Mouse (Mus musculus): ENCODE data around the gene Otulin. TPM values are rescaled to one million over a fixed set of nuclear protein-coding genes. Genes with fewer than 3 reads are reported as not detected.

The Otulin gene
- polyA plus RNA-seq (2012; rRNA removed): 26.0 and 26.6 TPM in 2 replicates

DNA sequence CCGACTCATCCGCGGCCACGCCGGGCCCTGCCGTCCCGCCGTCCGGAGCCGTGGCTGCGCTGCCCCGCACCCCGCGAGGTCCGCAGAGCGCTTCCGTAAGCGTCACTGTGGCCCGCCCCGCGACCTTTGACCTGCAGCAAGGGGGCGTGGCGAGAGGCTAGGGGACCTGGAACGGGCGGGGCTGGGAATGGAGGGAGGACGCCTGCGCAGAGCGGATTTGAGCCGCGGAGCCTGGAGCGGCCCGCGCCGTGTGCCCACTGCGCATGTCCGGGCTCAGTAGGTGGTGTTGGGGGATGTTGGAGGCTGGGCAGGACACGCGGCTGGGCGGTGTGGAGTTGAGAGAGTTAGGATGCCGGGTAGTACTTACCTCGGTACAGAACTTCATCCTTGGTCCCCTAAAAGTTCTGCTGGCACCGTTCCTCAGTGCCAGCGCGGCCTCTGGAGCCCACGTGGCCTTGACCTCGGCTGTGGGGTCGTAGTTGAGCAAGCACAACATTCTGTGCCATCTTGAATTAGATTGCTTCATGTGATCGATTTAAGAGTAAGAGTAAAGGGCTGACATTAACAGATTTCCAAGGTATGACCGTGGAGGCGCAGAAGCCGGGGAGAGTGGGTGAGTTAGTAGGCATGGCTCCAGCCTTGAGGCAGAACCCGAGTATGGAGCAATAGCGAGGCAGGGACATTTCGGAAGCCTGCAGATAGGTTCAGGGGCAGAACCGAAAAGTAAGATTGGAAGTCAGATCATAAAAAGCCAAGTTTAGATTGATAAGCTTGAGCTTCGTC, at the start of gene Otulin:
Otulin (minus strand) TSS at position 93 of the 783 bp plus-strand sequence.
- peak within 1 kb of the TSS; percentile 23 for H3K27ac ChIP-seq (ENCODE audit: insufficient read depth, low read length)
- peak; percentile 97 to 99 for DNase-seq
- 3% methylated on average over 56 of the region's 56 CpGs for WGBS
- TF ChIP-seq POLR2A (IDR thresholded peaks at IDR 0.05; ENCODE audit: borderline replicate concordance, insufficient read depth, low read length) (peak; percentile 90), CTCF (IDR thresholded peaks at IDR 0.05; ENCODE audit: borderline replicate concordance, insufficient read depth, low read depth, low read length) (no peak)
- no peaks in the 10 kb centered on the region for H3K27me3 ChIP-seq (ENCODE audit: control insufficient read depth, insufficient read depth, low read length)
- H3K4me3 ChIP-seq (replicated peaks; ENCODE audit: insufficient read depth, low read depth, low read length): peak within 1 kb of the TSS; percentile 69
- H3K4me1 ChIP-seq (ENCODE audit: control insufficient read depth, insufficient read depth, low read length): peaks cover 8% of the 10 kb centered on the region; the same call in 1 of the 2 replicates

- TF ChIP-seq POLR2A (IDR thresholded peaks at IDR 0.05; ENCODE audit: borderline replicate concordance, insufficient read depth, low read length) (no peak), CTCF (IDR thresholded peaks at IDR 0.05; ENCODE audit: borderline replicate concordance, insufficient read depth, low read depth, low read length) (no peak)
- 89% methylated on average over 9 of the region's 9 CpGs for WGBS
- no peak for DNase-seq
- no peak overlapping the region for H3K4me3 ChIP-seq (replicated peaks; ENCODE audit: insufficient read depth, low read depth, low read length)
- H3K4me1 ChIP-seq (ENCODE audit: control insufficient read depth, insufficient read depth, low read length): peaks cover 15% of the 10 kb centered on the region
- no peaks in the 10 kb centered on the region for H3K27me3 ChIP-seq (ENCODE audit: control insufficient read depth, insufficient read depth, low read length)
- no peak overlapping the region for H3K27ac ChIP-seq (ENCODE audit: insufficient read depth, low read length)
These were observed 48.0 kb upstream of the Otulin start for GRCm38 (mm10) chr15:27678511-27678910.

- WGBS: 30% methylated on average over 6 of the region's 6 CpGs
- Histone ChIP-seq H3K27me3 (ENCODE audit: control insufficient read depth, insufficient read depth, low read length) (no peaks in the 10 kb centered on the region), H3K4me1 (ENCODE audit: control insufficient read depth, insufficient read depth, low read length) (peaks cover 15% of the 10 kb centered on the region), H3K27ac (ENCODE audit: insufficient read depth, low read length) (no peak overlapping the region), H3K4me3 (replicated peaks; ENCODE audit: insufficient read depth, low read depth, low read length) (no peak overlapping the region)
- TF ChIP-seq CTCF (IDR thresholded peaks at IDR 0.05; ENCODE audit: borderline replicate concordance, insufficient read depth, low read depth, low read length): no peak
- peak; percentile 43 to 57 for DNase-seq
These were observed 47.3 kb upstream of the Otulin start for GRCm38 (mm10) chr15:27677801-27678200.

GRCm38 (mm10) chr15:27676211-27676610, 45.7 kb upstream of the Otulin start:
- Histone ChIP-seq H3K4me1 (ENCODE audit: control insufficient read depth, insufficient read depth, low read length) (peaks cover 15% of the 10 kb centered on the region), H3K27ac (ENCODE audit: insufficient read depth, low read length) (no peak overlapping the region), H3K27me3 (ENCODE audit: control insufficient read depth, insufficient read depth, low read length) (no peaks in the 10 kb centered on the region), H3K4me3 (replicated peaks; ENCODE audit: insufficient read depth, low read depth, low read length) (no peak overlapping the region)
- TF ChIP-seq POLR2A (IDR thresholded peaks at IDR 0.05; ENCODE audit: borderline replicate concordance, insufficient read depth, low read length): no peak
- TF ChIP-seq CTCF (IDR thresholded peaks at IDR 0.05; ENCODE audit: borderline replicate concordance, insufficient read depth, low read depth, low read length): no peak
- WGBS: 68% methylated on average over 9 of the region's 9 CpGs
- no peak for DNase-seq

- H3K27me3 ChIP-seq (ENCODE audit: control insufficient read depth, insufficient read depth, low read length): no peaks in the 10 kb centered on the region
- H3K27ac ChIP-seq (ENCODE audit: insufficient read depth, low read length): no peak overlapping the region
- peaks cover 12% of the 10 kb centered on the region for H3K4me1 ChIP-seq (ENCODE audit: control insufficient read depth, insufficient read depth, low read length)
- no peak for DNase-seq
- WGBS: 96% methylated on average over 7 of the region's 7 CpGs
- TF ChIP-seq CTCF (IDR thresholded peaks at IDR 0.05; ENCODE audit: borderline replicate concordance, insufficient read depth, low read depth, low read length): no peak
- TF ChIP-seq POLR2A (IDR thresholded peaks at IDR 0.05; ENCODE audit: borderline replicate concordance, insufficient read depth, low read length): no peak
- no peak overlapping the region for H3K4me3 ChIP-seq (replicated peaks; ENCODE audit: insufficient read depth, low read depth, low read length)
These were observed 44.6 kb upstream of the Otulin start for GRCm38 (mm10) chr15:27675122-27675521.

DNA sequence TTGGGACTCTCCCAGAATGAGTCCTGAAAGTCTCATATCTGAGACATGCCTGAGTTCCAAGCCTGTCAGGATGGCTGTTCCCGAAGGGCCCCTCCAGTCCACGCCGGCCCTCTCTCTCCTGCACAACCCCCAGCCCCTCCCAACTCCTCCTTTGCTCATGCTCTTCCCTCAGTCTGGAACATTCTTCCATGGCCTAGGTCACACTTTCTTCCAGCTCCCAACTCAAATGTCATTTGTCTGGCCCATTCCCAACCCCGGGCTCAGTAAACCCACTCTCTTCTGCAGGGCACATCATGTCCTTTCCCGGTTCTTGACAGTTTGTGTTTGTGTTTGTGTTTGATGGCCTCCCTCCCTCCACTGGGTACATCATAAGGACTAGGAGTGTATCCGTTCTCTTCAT, 43.5 kb upstream of the Otulin start:
- no peak for DNase-seq
- Histone ChIP-seq H3K27me3 (ENCODE audit: control insufficient read depth, insufficient read depth, low read length) (no peaks in the 10 kb centered on the region), H3K27ac (ENCODE audit: insufficient read depth, low read length) (no peak overlapping the region), H3K4me3 (replicated peaks; ENCODE audit: insufficient read depth, low read depth, low read length) (no peak overlapping the region), H3K4me1 (ENCODE audit: control insufficient read depth, insufficient read depth, low read length) (peaks cover 12% of the 10 kb centered on the region)
- TF ChIP-seq POLR2A (IDR thresholded peaks at IDR 0.05; ENCODE audit: borderline replicate concordance, insufficient read depth, low read length): no peak
- no peak for TF ChIP-seq CTCF (IDR thresholded peaks at IDR 0.05; ENCODE audit: borderline replicate concordance, insufficient read depth, low read depth, low read length)
- WGBS: 82% methylated on average over 6 of the region's 6 CpGs

DNA sequence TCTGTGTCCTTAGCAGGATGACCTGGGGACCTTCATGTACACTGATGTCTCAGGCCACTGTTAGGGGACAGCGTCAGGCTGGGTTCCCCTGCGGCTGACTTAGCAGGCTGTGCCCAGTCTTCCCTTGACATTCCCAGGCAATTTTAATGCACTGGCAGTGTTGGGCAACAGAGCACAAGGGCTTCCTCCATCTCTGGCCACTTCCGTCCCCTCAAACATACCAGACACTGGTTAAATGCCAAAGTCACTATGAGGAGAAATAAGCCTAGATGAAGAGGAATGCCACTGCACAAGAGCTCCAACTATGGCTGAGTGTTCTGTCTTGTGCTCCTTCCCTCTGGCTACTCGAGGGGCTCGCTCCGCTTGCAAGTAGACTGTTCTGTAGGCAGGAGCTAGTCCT, 42.7 kb upstream of the Otulin start:
- Histone ChIP-seq H3K4me3 (replicated peaks; ENCODE audit: insufficient read depth, low read depth, low read length) (no peak overlapping the region), H3K4me1 (ENCODE audit: control insufficient read depth, insufficient read depth, low read length) (peaks cover 12% of the 10 kb centered on the region), H3K27me3 (ENCODE audit: control insufficient read depth, insufficient read depth, low read length) (no peaks in the 10 kb centered on the region), H3K27ac (ENCODE audit: insufficient read depth, low read length) (no peak overlapping the region)
- 87% methylated on average over 6 of the region's 6 CpGs for WGBS
- DNase-seq: no peak
- TF ChIP-seq POLR2A (IDR thresholded peaks at IDR 0.05; ENCODE audit: borderline replicate concordance, insufficient read depth, low read length) (no peak), CTCF (IDR thresholded peaks at IDR 0.05; ENCODE audit: borderline replicate concordance, insufficient read depth, low read depth, low read length) (no peak)

DNA sequence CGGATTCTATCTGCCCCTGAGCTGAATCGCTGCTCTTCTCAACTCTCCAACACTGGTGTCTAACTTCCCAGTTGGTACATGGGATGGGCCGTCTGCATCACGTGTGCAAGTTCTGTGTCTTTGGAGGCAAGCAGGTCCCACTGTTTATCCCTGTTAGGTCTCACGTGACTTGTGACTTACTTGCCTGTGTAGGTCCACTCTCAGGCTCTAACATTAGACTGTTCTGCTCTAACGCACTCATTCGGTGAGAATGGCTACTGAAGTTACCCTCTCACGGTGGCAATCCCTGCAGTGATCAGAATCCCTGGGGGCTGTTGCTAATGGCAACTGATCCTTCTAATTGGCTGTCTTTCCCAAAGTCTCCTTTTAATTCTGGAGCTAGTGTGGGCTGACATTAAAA, 41.8 kb upstream of the Otulin start:
- no peak overlapping the region for H3K27ac ChIP-seq (ENCODE audit: insufficient read depth, low read length)
- no peak overlapping the region for H3K4me3 ChIP-seq (replicated peaks; ENCODE audit: insufficient read depth, low read depth, low read length)
- H3K27me3 ChIP-seq (ENCODE audit: control insufficient read depth, insufficient read depth, low read length): no peaks in the 10 kb centered on the region
- WGBS: 58% methylated on average over 8 of the region's 8 CpGs
- peaks cover 8% of the 10 kb centered on the region; the same call in 1 of the 2 replicates for H3K4me1 ChIP-seq (ENCODE audit: control insufficient read depth, insufficient read depth, low read length)
- DNase-seq: no peak
- TF ChIP-seq CTCF (IDR thresholded peaks at IDR 0.05; ENCODE audit: borderline replicate concordance, insufficient read depth, low read depth, low read length) (no peak), POLR2A (IDR thresholded peaks at IDR 0.05; ENCODE audit: borderline replicate concordance, insufficient read depth, low read length) (no peak)

Measured in cerebellum, adult 2 months (tissue).